Mouse (Mus musculus): ENCODE results near the gene Ap2s1. TPM values are rescaled to one million over a fixed set of nuclear protein-coding genes. Genes with fewer than 3 reads are reported as not detected.

Gene Ap2s1
- total RNA-seq, 2 experiments from 2014 or later: 62.9 to 161 TPM

DNA sequence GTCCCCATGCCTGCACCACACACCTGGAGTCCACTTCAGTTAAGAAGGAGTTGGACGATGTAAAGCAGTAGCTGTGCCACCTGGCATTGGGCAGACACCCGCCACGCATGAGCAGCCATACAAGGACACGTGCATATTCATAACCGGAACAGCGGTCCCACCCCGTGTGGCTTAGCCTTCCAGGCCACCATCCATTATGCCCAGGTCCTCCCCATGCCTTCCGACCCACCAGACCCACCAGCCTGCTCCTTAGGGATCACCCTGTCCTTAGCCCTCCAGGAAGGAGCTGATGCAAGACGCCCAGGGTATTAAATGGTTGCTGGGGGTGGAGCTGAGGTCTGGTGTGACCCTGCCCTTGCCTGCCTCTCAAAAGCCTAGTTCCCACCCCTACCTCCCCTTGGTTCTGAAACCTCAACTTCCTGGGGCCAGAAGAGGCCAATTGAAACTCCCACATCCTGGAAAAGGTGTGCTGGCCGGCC, 46.3 kb downstream of the Ap2s1 start:
- no peak for ATAC-seq (replicated peaks; ENCODE audit: low FRiP score, low TSS enrichment, poor library complexity, severe bottlenecking)

DNA sequence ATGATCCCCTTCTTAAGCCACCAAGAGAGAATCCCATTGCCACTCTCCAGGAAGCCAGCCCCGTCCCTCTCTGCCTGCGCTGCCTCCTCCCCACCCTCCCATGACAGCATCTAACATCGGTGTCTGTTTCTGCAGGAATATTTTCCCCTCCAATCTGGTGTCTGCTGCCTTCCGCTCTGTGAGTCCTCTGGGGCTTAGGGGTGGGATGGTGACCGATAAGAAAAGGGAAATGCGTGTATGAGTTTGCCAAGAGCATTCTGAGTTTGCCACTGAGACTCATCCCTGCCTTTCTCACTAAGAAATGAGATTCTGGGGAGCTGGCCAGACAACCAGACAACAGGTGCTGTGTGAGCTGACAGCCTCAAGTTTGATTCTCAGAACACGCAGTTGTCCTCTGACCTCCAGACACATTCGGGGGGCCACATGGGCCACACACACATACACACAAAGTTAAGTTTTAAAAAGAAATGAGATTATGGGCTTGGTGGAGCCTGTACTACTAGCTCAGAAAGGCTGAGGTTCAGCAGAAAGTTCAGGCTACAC, 47.4 kb downstream of the Ap2s1 start:
- ATAC-seq (replicated peaks; ENCODE audit: low FRiP score, low TSS enrichment, poor library complexity, severe bottlenecking): no peak

DNA sequence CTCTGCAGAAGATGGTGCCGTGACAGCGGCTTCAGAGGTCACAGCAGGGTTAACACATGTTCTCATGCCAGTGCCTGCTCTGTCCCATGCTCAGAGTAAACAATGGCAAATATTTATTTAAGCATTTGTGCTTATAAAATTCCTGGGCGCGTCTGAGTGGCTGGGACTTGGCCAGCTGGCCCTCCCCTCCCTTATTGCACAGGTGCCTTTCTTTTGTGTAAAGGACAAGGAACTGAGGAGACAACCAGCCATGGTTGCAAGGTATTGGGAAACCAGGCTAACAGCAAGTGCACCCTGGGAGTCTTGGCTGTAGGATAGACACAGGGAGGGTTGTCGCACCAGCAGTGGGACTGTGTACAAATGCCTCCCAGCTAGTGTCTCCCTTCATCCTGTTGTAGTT, 54.1 kb downstream of the Ap2s1 start:
- ATAC-seq (replicated peaks; ENCODE audit: low FRiP score, low TSS enrichment, poor library complexity, severe bottlenecking): no peak

DNA sequence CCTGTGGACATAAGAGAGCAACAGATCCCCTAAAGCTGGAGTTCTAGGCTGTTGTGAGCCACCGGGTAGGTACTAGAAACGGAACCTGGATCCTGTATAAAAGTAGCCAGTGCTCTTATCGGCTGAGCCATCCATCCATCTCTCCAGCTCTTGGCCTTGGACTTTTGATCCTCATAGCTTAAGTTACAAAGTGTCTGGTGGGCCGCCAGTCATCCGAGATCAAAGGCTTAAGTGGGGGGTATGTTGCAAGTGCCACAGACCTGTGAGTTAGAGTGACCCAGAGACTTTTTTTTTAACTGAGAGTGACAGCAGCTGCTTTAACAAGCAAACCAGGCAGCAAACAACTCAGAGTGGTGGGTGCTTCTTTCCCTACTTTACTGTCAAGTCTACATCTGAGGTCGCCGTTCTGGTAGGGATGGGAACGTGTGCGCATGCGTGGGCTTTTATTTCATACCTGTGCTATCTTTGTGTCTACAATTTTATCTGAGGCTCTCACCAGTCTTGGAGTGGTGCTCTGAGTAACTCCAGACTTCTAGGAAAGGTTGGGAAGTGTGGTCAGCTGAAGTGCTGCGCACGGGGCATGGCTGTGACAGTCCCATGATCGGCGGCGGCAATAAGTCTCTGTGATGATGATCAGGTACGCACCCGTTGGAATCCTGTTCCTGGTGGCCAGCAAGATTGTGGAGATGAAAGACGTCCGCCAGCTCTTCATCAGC, 55.0 kb downstream of the Ap2s1 start:
- no peak for ATAC-seq (replicated peaks; ENCODE audit: low FRiP score, low TSS enrichment, poor library complexity, severe bottlenecking)

DNA sequence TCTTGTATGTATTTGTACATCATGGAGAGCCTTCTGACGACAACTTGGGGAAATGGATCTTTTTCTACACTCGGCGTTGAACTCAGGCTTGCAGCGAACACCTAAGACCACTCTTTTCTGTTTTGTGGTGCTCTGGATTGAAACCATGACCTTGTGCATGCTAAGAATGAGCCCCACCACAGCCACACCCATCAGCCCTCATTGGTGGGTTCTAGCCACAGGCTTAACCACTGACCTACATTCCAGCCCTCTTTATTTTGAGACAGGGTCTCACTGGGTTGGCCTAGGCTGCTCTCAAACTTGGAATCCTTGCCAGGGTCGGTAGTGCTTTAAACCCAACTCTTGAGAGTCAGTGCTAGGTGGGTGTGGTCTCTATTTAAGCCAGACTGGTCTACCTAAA, 56.7 kb downstream of the Ap2s1 start:
- no peak for ATAC-seq (replicated peaks; ENCODE audit: low FRiP score, low TSS enrichment, poor library complexity, severe bottlenecking)

Other genes starting within 250 kb of the Ap2s1 start
- 11.1 and 14.3 TPM in 2 replicates for gene Arhgap35, start 123.4 kb upstream of the Ap2s1 start, total RNA-seq (2014; fragmentation: Nextera tagmentation)
- 8.0 and 8.6 TPM in 2 replicates for gene Arhgap35, start 123.4 kb upstream of the Ap2s1 start, total RNA-seq (2017)
- gene Ceacam15, start 62.7 kb upstream of the Ap2s1 start, total RNA-seq (2014; fragmentation: Nextera tagmentation): not detected in 2 replicates
- gene Ceacam15, start 62.7 kb upstream of the Ap2s1 start, total RNA-seq (2017): not detected in 2 replicates
- gene Ceacam9, start 16.5 kb upstream of the Ap2s1 start, total RNA-seq (2014; fragmentation: Nextera tagmentation): not detected in 2 replicates
- gene Ceacam9, start 16.5 kb upstream of the Ap2s1 start, total RNA-seq (2017): not detected in 2 replicates
- 102 and 107 TPM in 2 replicates for gene Slc1a5, start 42.9 kb downstream of the Ap2s1 start, total RNA-seq (2014; fragmentation: Nextera tagmentation)
- 31.8 and 36.1 TPM in 2 replicates for gene Slc1a5, start 42.9 kb downstream of the Ap2s1 start, total RNA-seq (2017)
- gene Strn4, start 77.5 kb downstream of the Ap2s1 start, total RNA-seq (2014; fragmentation: Nextera tagmentation): 62.0 and 66.6 TPM in 2 replicates
- 63.9 and 71.1 TPM in 2 replicates for gene Strn4, start 77.5 kb downstream of the Ap2s1 start, total RNA-seq (2017)
- gene Fkrp, start 78.3 kb downstream of the Ap2s1 start, total RNA-seq (2014; fragmentation: Nextera tagmentation): 14.4 and 21.5 TPM in 2 replicates
- 8.9 and 15.8 TPM in 2 replicates for gene Fkrp, start 78.3 kb downstream of the Ap2s1 start, total RNA-seq (2017)
- gene Prkd2, start 104.5 kb downstream of the Ap2s1 start, total RNA-seq (2014; fragmentation: Nextera tagmentation): 14.2 and 19.8 TPM in 2 replicates
- 5.2 and 14.9 TPM in 2 replicates for gene Prkd2, start 104.5 kb downstream of the Ap2s1 start, total RNA-seq (2017)
- gene Dact3, start 136.9 kb downstream of the Ap2s1 start, total RNA-seq (2014; fragmentation: Nextera tagmentation): 0.27 TPM in 1 of 2 replicates, not detected in the other
- gene Dact3, start 136.9 kb downstream of the Ap2s1 start, total RNA-seq (2017): 0.75 TPM in 1 of 2 replicates, not detected in the other
- gene Gng8, start 153.4 kb downstream of the Ap2s1 start, total RNA-seq (2014; fragmentation: Nextera tagmentation): not detected in 2 replicates
- gene Gng8, start 153.4 kb downstream of the Ap2s1 start, total RNA-seq (2017): 2.6 TPM in 1 of 2 replicates, not detected in the other
- gene Ptgir, start 168.1 kb downstream of the Ap2s1 start, total RNA-seq (2014; fragmentation: Nextera tagmentation): not detected in 2 replicates
- gene Ptgir, start 168.1 kb downstream of the Ap2s1 start, total RNA-seq (2017): not detected in 2 replicates
- 291 and 377 TPM in 2 replicates for gene Calm3, start 185.7 kb downstream of the Ap2s1 start, total RNA-seq (2014; fragmentation: Nextera tagmentation)
- gene Calm3, start 185.7 kb downstream of the Ap2s1 start, total RNA-seq (2017): 512 and 515 TPM in 2 replicates
- gene Pnmal2, start 206.3 kb downstream of the Ap2s1 start, total RNA-seq (2014; fragmentation: Nextera tagmentation): not detected in 2 replicates
- gene Pnmal2, start 206.3 kb downstream of the Ap2s1 start, total RNA-seq (2017): not detected in 2 replicates
- gene Pnmal1, start 221.3 kb downstream of the Ap2s1 start, total RNA-seq (2014; fragmentation: Nextera tagmentation): not detected in 2 replicates
- gene Pnmal1, start 221.3 kb downstream of the Ap2s1 start, total RNA-seq (2017): not detected in 2 replicates
- gene Gm42372, start 244.7 kb downstream of the Ap2s1 start, total RNA-seq (2014; fragmentation: Nextera tagmentation): 0.28 and 0.35 TPM in 2 replicates
- gene Gm42372, start 244.7 kb downstream of the Ap2s1 start, total RNA-seq (2017): not detected in 2 replicates

Measured in megakaryocyte-erythroid progenitor cell, adult 5-6 weeks (primary cell).